Mouse (Mus musculus) hindlimb bud, embryonic 11.5 days (tissue): ENCODE measurements at regions not wholly inside any gene's neighbourhood (a gene's known extent, or its start where the extent isn't known, plus 50 kb on each side); places are given as distances from the start of the nearest gene placed in this dataset.

Source experiments
- DNase-seq: peaks from one replicate; pipeline ENCODE4 v3.0.0-alpha.2; 2012; ENCODE audit warnings: low read depth, low spot score; ENCODE audit errors: extremely low spot score

- no peak for DNase-seq
Measured at GRCm38 (mm10) chr10:116726031-116726430, 144.7 kb upstream of the Cnot2 start.

- no peak for DNase-seq
Measured at GRCm38 (mm10) chr10:116721986-116722385, 140.7 kb upstream of the Cnot2 start.

GRCm38 (mm10) chr10:116719616-116720015 is 138.3 kb upstream of the Cnot2 start:
- no peak for DNase-seq

- no peak for DNase-seq
Measured at GRCm38 (mm10) chr10:116717961-116718360, 136.7 kb upstream of the Cnot2 start.

- no peak for DNase-seq
Measured at GRCm38 (mm10) chr10:116717017-116717643, 135.8 kb upstream of the Cnot2 start.

GRCm38 (mm10) chr10:116713456-116713855 is 132.1 kb upstream of the Cnot2 start:
- DNase-seq, result no peak

- no peak for DNase-seq
Measured at GRCm38 (mm10) chr10:116707025-116707424, 125.7 kb upstream of the Cnot2 start.

- DNase-seq, result no peak
Measured at GRCm38 (mm10) chr10:116701281-116701680, 120.0 kb upstream of the Cnot2 start.

- DNase-seq, result no peak
Measured at GRCm38 (mm10) chr10:116699711-116700110, 118.4 kb upstream of the Cnot2 start.

- peak; percentile 62 for DNase-seq
Measured at GRCm38 (mm10) chr10:116697628-116698316, 116.5 kb upstream of the Cnot2 start.

- no peak for DNase-seq
Measured at GRCm38 (mm10) chr10:116693816-116694215, 112.5 kb upstream of the Cnot2 start.

GRCm38 (mm10) chr10:116686741-116687140 is 105.4 kb upstream of the Cnot2 start:
- no peak for DNase-seq

GRCm38 (mm10) chr10:116683374-116683773 is 102.1 kb upstream of the Cnot2 start:
- no peak for DNase-seq

GRCm38 (mm10) chr10:116678950-116679735 is 97.8 kb upstream of the Cnot2 start:
- DNase-seq, result no peak

GRCm38 (mm10) chr10:116677949-116678348 is 96.6 kb upstream of the Cnot2 start:
- DNase-seq, result no peak

- DNase-seq, result no peak
Measured at GRCm38 (mm10) chr10:116675171-116675570, 93.9 kb upstream of the Cnot2 start.

- DNase-seq, result no peak
Measured at GRCm38 (mm10) chr10:116674348-116674747, 93.0 kb upstream of the Cnot2 start.

- no peak for DNase-seq
Measured at GRCm38 (mm10) chr10:116658162-116658962, 77.1 kb upstream of the Cnot2 start.

- DNase-seq, result no peak
Measured at GRCm38 (mm10) chr10:116655891-116656290, 74.6 kb upstream of the Cnot2 start.

- no peak for DNase-seq
Measured at GRCm38 (mm10) chr10:116655018-116655807, 73.9 kb upstream of the Cnot2 start.
